Mouse (Mus musculus) CH12.LX (cell line): ENCODE data around the gene Comt. TPM values are rescaled to one million over a fixed set of nuclear protein-coding genes. Genes with fewer than 3 reads are reported as not detected.

Source experiments
- DNase-seq: peaks from one replicate; pipeline ENCODE4 v3.0.0-alpha.2; 2013; ENCODE audit errors: extremely low read depth
- H3K27ac ChIP-seq: 2 replicates; pipeline ENCODE4 v1.5.1; 2012; ENCODE audit warnings: low read depth, mild to moderate bottlenecking, control low read depth, moderate library complexity; ENCODE audit not compliant: insufficient read depth
- H3K27me3 ChIP-seq: replicated peaks from 2 replicates; pipeline ENCODE3; 2012; ENCODE audit warnings: inconsistent platforms
- H3K36me3 ChIP-seq, 2 experiments: replicated peaks in 1 of 2; 2 replicates each; pipeline versions ENCODE3 to v1.6.1; 2012; ENCODE audit warnings: inconsistent platforms in 1 of 2, low read length in 1 of 2, mild to moderate bottlenecking in 1 of 2, mixed read lengths in 1 of 2, moderate library complexity in 1 of 2; ENCODE audit not compliant: control insufficient read depth in 1 of 2, insufficient read depth in 1 of 2
- H3K4me1 ChIP-seq, 2 experiments: 2 replicates each; pipeline ENCODE4 v1.6.1; 2012; ENCODE audit warnings: inconsistent platforms in 1 of 2, moderate library complexity in 1 of 2; ENCODE audit not compliant: insufficient read depth in 2 of 2, control insufficient read depth in 1 of 2
- H3K4me2 ChIP-seq: 2 replicates; pipeline ENCODE4 v1.6.1; 2012; ENCODE audit warnings: low read depth, mild to moderate bottlenecking, control low read depth; ENCODE audit not compliant: poor library complexity, insufficient read depth, severe bottlenecking
- H3K4me3 ChIP-seq, 3 experiments: fragments of 150-350 bp in 1 of 3; sonication (generic) in 1 of 3; replicated peaks in 1 of 3; 2 replicates each; pipeline versions ENCODE3 to v1.5.1; 2011 to 2012; ENCODE audit warnings: low read depth in 2 of 3, low read length in 2 of 3, mild to moderate bottlenecking in 2 of 3, moderate library complexity in 2 of 3, control low read depth in 1 of 3, improper control_type of control experiment in 1 of 3, inconsistent platforms in 1 of 3, mixed read lengths in 1 of 3; ENCODE audit not compliant: poor library complexity in 1 of 3
- H3K79me2 ChIP-seq: replicated peaks from 2 replicates; pipeline ENCODE4 v1.6.1; 2012; ENCODE audit warnings: mild to moderate bottlenecking, moderate library complexity; ENCODE audit not compliant: control insufficient read depth, poor library complexity, insufficient read depth, severe bottlenecking; ENCODE audit errors: extremely low read depth
- H3K9ac ChIP-seq: 2 replicates; pipeline ENCODE4 v1.6.1; 2012; ENCODE audit warnings: low read depth, mild to moderate bottlenecking, control low read depth, moderate library complexity; ENCODE audit not compliant: insufficient read depth
- H3K9me3 ChIP-seq: replicated peaks from 2 replicates; pipeline ENCODE3; 2012; ENCODE audit warnings: low read length, inconsistent platforms, mixed read lengths
- BHLHE40 ChIP-seq: IDR thresholded peaks from 2 replicates; pipeline ENCODE4 v1.6.1; 2011; ENCODE audit warnings: mild to moderate bottlenecking, low read depth, low read length, improper control_type of control experiment
- CHD1 ChIP-seq: IDR thresholded peaks from 2 replicates; pipeline ENCODE4 v1.6.1; 2012; ENCODE audit warnings: low read depth, low read length, improper control_type of control experiment, inconsistent platforms
- CHD2 ChIP-seq: IDR thresholded peaks from 2 replicates; pipeline ENCODE4 v1.6.1; 2011; ENCODE audit warnings: low read length, improper control_type of control experiment
- CTCF ChIP-seq, 2 experiments: IDR thresholded peaks in 1 of 2; conservative IDR thresholded peaks in 1 of 2; 2 replicates each; pipeline ENCODE4 v1.5.1; 2011 to 2012; ENCODE audit warnings: low read depth in 2 of 2, low read length in 2 of 2, improper control_type of control experiment in 1 of 2, inconsistent platforms in 1 of 2, mild to moderate bottlenecking in 1 of 2, moderate library complexity in 1 of 2
- E2F4 ChIP-seq: IDR thresholded peaks from 2 replicates; pipeline ENCODE4 v1.6.1; 2011; ENCODE audit warnings: low read depth, low read length, improper control_type of control experiment; ENCODE audit not compliant: insufficient replicate concordance
- GABPA ChIP-seq: IDR thresholded peaks from 2 replicates; pipeline ENCODE4 v1.6.1; 2012; ENCODE audit warnings: low read depth, low read length, improper control_type of control experiment, inconsistent platforms; ENCODE audit not compliant: insufficient replicate concordance
- IRF4 ChIP-seq: IDR thresholded peaks from 2 replicates; pipeline ENCODE4 v1.6.1; 2014; ENCODE audit warnings: low read depth, mild to moderate bottlenecking, inconsistent platforms, low read length, improper control_type of control experiment
- JUN ChIP-seq: IDR thresholded peaks from 2 replicates; pipeline ENCODE4 v1.6.1; 2011; ENCODE audit warnings: low read depth, mild to moderate bottlenecking, low read length, improper control_type of control experiment, moderate library complexity; ENCODE audit not compliant: insufficient read depth
- JUND ChIP-seq: conservative IDR thresholded peaks from 2 replicates; pipeline ENCODE4 v1.6.1; 2011; ENCODE audit warnings: low read depth, low read length, improper control_type of control experiment
- KAT2A ChIP-seq: IDR thresholded peaks from 2 replicates; pipeline ENCODE4 v1.6.1; 2012; ENCODE audit warnings: low read length, improper control_type of control experiment, inconsistent platforms; ENCODE audit not compliant: insufficient replicate concordance
- MAFK ChIP-seq: IDR thresholded peaks from 2 replicates; pipeline ENCODE4 v1.6.1; 2011; ENCODE audit warnings: low read length, improper control_type of control experiment; ENCODE audit not compliant: insufficient replicate concordance
- MAX ChIP-seq: IDR thresholded peaks from 2 replicates; pipeline ENCODE4 v1.6.1; 2011; ENCODE audit warnings: low read length, improper control_type of control experiment
- MAZ ChIP-seq: IDR thresholded peaks from 2 replicates; pipeline ENCODE4 v1.6.1; 2012; ENCODE audit warnings: low read depth, mild to moderate bottlenecking, inconsistent platforms, low read length, improper control_type of control experiment, moderate library complexity
- MXI1 ChIP-seq: IDR thresholded peaks from 2 replicates; pipeline ENCODE4 v1.6.1; 2011; ENCODE audit warnings: mild to moderate bottlenecking, low read depth, low read length, improper control_type of control experiment
- MYC ChIP-seq: IDR thresholded peaks from 2 replicates; pipeline ENCODE4 v1.6.1; 2011; ENCODE audit warnings: low read depth, mild to moderate bottlenecking, improper control_type of control experiment, low read length
- PAX5 ChIP-seq: IDR thresholded peaks from 2 replicates; pipeline ENCODE4 v1.6.1; 2012; ENCODE audit warnings: low read length, inconsistent platforms, mixed read lengths
- POLR2A ChIP-seq: IDR thresholded peaks from 2 replicates; pipeline ENCODE4 v1.6.1; 2011; ENCODE audit warnings: low read depth, mild to moderate bottlenecking, improper control_type of control experiment, low read length
- RCOR1 ChIP-seq: conservative IDR thresholded peaks from 2 replicates; pipeline ENCODE4 v1.6.1; 2012; ENCODE audit warnings: low read depth, mild to moderate bottlenecking, inconsistent platforms, low read length, improper control_type of control experiment
- SIN3A ChIP-seq: IDR thresholded peaks from 2 replicates; pipeline ENCODE4 v1.6.1; 2012; ENCODE audit warnings: low read length, improper control_type of control experiment, inconsistent platforms
- SMC3 ChIP-seq: IDR thresholded peaks from 2 replicates; pipeline ENCODE4 v1.6.1; 2011; ENCODE audit warnings: low read depth, low read length, improper control_type of control experiment
- TBP ChIP-seq: conservative IDR thresholded peaks from 2 replicates; pipeline ENCODE4 v1.6.1; 2011; ENCODE audit warnings: low read depth, low read length, improper control_type of control experiment
- USF1 ChIP-seq: IDR thresholded peaks from 2 replicates; pipeline ENCODE4 v1.6.1; 2014; ENCODE audit warnings: low read depth, mild to moderate bottlenecking, inconsistent platforms, low read length, improper control_type of control experiment
- USF2 ChIP-seq: conservative IDR thresholded peaks from 2 replicates; pipeline ENCODE4 v1.6.1; 2011; ENCODE audit warnings: low read depth, low read length, improper control_type of control experiment
- ZC3H11A ChIP-seq: IDR thresholded peaks from 2 replicates; pipeline ENCODE4 v1.6.1; 2012; ENCODE audit warnings: low read depth, mild to moderate bottlenecking, inconsistent platforms, low read length, improper control_type of control experiment
- dilution Hi-C: fragments of 300-500 bp; cut with MboI; formaldehyde crosslinking; loops from 2 replicates; pipeline ENCODE4 v1.14.3; 2020; ENCODE audit warnings: low sequenced_read_pairs; ENCODE audit not compliant: extremely low pct_unique_long_range_greater_than_20kb, extremely low pct_ligation_motif_present
- in situ Hi-C: fragments of 300-500 bp; cut with MboI; formaldehyde crosslinking; loops from 3 replicates; pipeline ENCODE4 v1.14.3; 2019; ENCODE audit warnings: low sequenced_read_pairs, low pct_ligation_motif_present, low pct_unique_long_range_greater_than_20kb, mixed read lengths
- polyA plus RNA-seq: library from polyadenylated mRNA; unstranded; fragments of >175 nt; gene quantifications from 2 replicates; pipeline ENCODE4 v1.2.1, GENCODE M21; 2012; ENCODE audit warnings: low read depth; ENCODE audit not compliant: insufficient read length
- total RNA-seq, 2 experiments: library from RNA; depleted of rRNA; stranded (reverse); fragments of 300-350 nt in 1 of 2; fragments of >200 nt in 1 of 2; gene quantifications; 2 replicates each; pipeline ENCODE4 v1.2.3; 2012 to 2014

Gene Comt
- total and polyA plus RNA-seq, 3 experiments, result 74.0 to 91.6 (median 84.8) TPM

GRCm38 (mm10) chr16:18423915-18424265 is 2.8 kb downstream of the Comt start:
- TF ChIP-seq MXI1 (no peak), JUN (no peak), POLR2A (no peak), SIN3A (no peak), CHD2 (no peak), USF2 (no peak), JUND (no peak), BHLHE40 (no peak), MAZ (no peak), GABPA (no peak)
- TF ChIP-seq, all 38 proteins: peak for 0
- Histone ChIP-seq H3K9me3 (no peaks in the 10 kb centered on the region), H3K4me2 (peak overlapping the region; percentile 14; the same call in 1 of the 2 replicates), H3K4me3 (no peak overlapping the region), H3K27me3 (no peaks in the 10 kb centered on the region), H3K27ac (no peak overlapping the region), H3K4me1 (peaks cover 16 to 59% of the 10 kb centered on the region in 2 experiments), H3K9ac (no peak overlapping the region), H3K36me3 (peaks cover 3 to 54% of the 10 kb centered on the region in 2 experiments), H3K79me2 (peaks cover 6% of the 10 kb centered on the region)
- dilution Hi-C loops, result no loop called here
- in situ Hi-C loops, result no loop called here
- DNase-seq, result no peak

DNA sequence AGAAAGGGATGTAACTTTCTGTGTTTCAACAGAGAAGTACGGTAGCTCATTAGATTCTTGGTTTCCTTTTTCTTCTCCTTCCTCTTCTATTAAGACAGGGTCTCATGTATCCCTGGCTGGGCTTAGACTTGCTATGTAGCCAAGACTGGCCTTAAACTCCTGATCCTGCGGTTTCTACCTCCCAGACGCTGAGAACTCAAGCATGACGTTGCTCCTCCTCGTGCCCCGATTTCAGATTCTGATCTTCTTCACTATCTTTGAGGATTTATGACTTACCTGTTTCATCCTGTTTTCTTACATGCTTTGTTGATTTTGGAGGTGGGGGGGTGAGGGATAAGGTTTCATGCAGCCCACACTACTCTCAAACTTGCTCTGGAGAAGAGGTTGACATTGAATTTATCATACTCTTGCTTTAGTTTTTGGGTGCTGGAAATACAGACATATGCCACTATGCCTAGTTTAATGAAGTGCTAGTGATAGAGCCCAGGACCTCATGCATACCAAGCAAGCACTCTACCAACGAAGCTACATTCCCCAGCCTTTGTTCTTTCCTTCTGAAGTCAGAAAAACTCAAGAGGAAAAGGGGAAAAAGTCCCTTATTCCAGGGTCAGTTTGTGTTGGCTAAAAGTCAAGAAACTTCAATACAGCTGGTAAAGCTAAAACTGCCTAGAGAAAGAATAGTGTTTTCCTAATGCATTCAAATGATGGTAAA is 3.3 kb downstream of the Comt start:
- Histone ChIP-seq H3K4me1 (peaks cover 14 to 54% of the 10 kb centered on the region in 2 experiments), H3K9ac (no peak overlapping the region), H3K4me2 (no peak overlapping the region; the same call in 1 of the 2 replicates), H3K27me3 (no peaks in the 10 kb centered on the region), H3K9me3 (no peaks in the 10 kb centered on the region), H3K27ac (no peak overlapping the region), H3K4me3 (peak overlapping the region in 1 of 3 experiments; percentile 1), H3K36me3 (peaks cover 6 to 55% of the 10 kb centered on the region in 2 experiments), H3K79me2 (peaks cover 6% of the 10 kb centered on the region)
- in situ Hi-C loops (no loop called here), dilution Hi-C loops (no loop called here)
- no peak for DNase-seq
- TF ChIP-seq MYC, result no peak
- TF ChIP-seq E2F4, result no peak
- TF ChIP-seq MAFK, result no peak
- TF ChIP-seq MAZ, result no peak
- no peak for TF ChIP-seq KAT2A
- TF ChIP-seq POLR2A, result no peak
- no peak for TF ChIP-seq SMC3
- no peak for TF ChIP-seq SIN3A
- TF ChIP-seq ZC3H11A, result no peak
- no peak for TF ChIP-seq PAX5
- no peak for TF ChIP-seq IRF4
- no peak for TF ChIP-seq MAX
- TF ChIP-seq TBP, result no peak
- no peak for TF ChIP-seq CHD1
- TF ChIP-seq RCOR1, result no peak
- no peak for TF ChIP-seq USF1
- TF ChIP-seq CTCF (conservative IDR thresholded peaks at IDR 0.05 in 1 of 2, IDR thresholded peaks at IDR 0.05 in 1 of 2; ENCODE audit: low read depth in 2 of 2, low read length in 2 of 2), result no peak
